Mouse (Mus musculus) limb, embryonic 15.5 days (tissue): ENCODE data around the gene Stambpl1. TPM values are rescaled to one million over a fixed set of nuclear protein-coding genes. Genes with fewer than 3 reads are reported as not detected.
A peak's percentile ranks its signal among the peaks of the same experiment; 100 is the strongest.

Experiments
- ATAC-seq: fragments of 200-750 bp; cut with Nextera tagmentation; 2 replicates; pipeline ENCODE4 v1.8.0; 2017; ENCODE audit warnings: low read depth, moderate TSS enrichment; ENCODE audit not compliant: insufficient number of reproducible peaks, low FRiP score, low TSS enrichment
- H3K27ac ChIP-seq: fragments of 300-500 bp; sonication (generic); 2 replicates; pipeline ENCODE4 v1.5.1; 2015; ENCODE audit warnings: moderate library complexity, mild to moderate bottlenecking, inconsistent platforms
- H3K27me3 ChIP-seq: fragments of 300-500 bp; sonication (generic); 2 replicates; pipeline ENCODE4 v1.6.1; 2015; ENCODE audit warnings: inconsistent platforms
- H3K36me3 ChIP-seq: fragments of 300-500 bp; sonication (generic); 2 replicates; pipeline ENCODE4 v1.6.1; 2015; ENCODE audit warnings: inconsistent platforms
- H3K4me1 ChIP-seq: fragments of 300-500 bp; sonication (generic); 2 replicates; pipeline ENCODE4 v1.6.1; 2015; ENCODE audit warnings: inconsistent platforms
- H3K4me2 ChIP-seq: fragments of 300-500 bp; sonication (generic); 2 replicates; pipeline ENCODE4 v1.6.1; 2015; ENCODE audit warnings: mild to moderate bottlenecking, inconsistent platforms
- H3K4me3 ChIP-seq: fragments of 300-500 bp; sonication (generic); 2 replicates; pipeline ENCODE4 v1.5.1; 2015; ENCODE audit warnings: mild to moderate bottlenecking, inconsistent platforms
- H3K9ac ChIP-seq: fragments of 300-500 bp; sonication (generic); 2 replicates; pipeline ENCODE4 v1.6.1; 2015; ENCODE audit warnings: inconsistent platforms
- H3K9me3 ChIP-seq: fragments of 300-500 bp; sonication (generic); 2 replicates; pipeline ENCODE4 v1.6.1; 2016; ENCODE audit warnings: inconsistent platforms
- WGBS: fragments of 180-500 bp; shearing (Covaris S2); methylation state at CpG from one replicate; pipeline ENCODE4 v1.1.7; 2015; 5-methylcytosine and 5-hydroxymethylcytosine counted together
- polyA plus RNA-seq: library from polyadenylated mRNA; unstranded; fragments of >200 nt; fragmentation: Nextera tagmentation; extraction: Ambion mirVana; gene quantifications from 2 replicates; pipeline ENCODE4 v1.2.1, GENCODE M21; 2015

Gene Stambpl1
- polyA plus RNA-seq, result 15.4 and 16.2 TPM in 2 replicates

- ATAC-seq, result peak; percentile 81
- Histone ChIP-seq H3K36me3 (no peaks in the 10 kb centered on the region), H3K4me2 (peak within 1 kb of the TSS; percentile 89), H3K4me3 (peak within 1 kb of the TSS; percentile 75), H3K4me1 (peaks cover 19% of the 10 kb centered on the region), H3K27ac (peak within 1 kb of the TSS; percentile 72), H3K9ac (peak within 1 kb of the TSS; percentile 72), H3K27me3 (0 out of 2 replicates have a peak, but pooled peaks cover 7% of the 10 kb centered on the region), H3K9me3 (no peaks in the 10 kb centered on the region)
- under 1% methylated on average over 61 of the region's 62 CpGs for WGBS
These were observed at the start of gene Stambpl1 for GRCm38 (mm10) chr19:34192008-34192963. Stambpl1 (plus strand) TSS chr19:34192229.

DNA sequence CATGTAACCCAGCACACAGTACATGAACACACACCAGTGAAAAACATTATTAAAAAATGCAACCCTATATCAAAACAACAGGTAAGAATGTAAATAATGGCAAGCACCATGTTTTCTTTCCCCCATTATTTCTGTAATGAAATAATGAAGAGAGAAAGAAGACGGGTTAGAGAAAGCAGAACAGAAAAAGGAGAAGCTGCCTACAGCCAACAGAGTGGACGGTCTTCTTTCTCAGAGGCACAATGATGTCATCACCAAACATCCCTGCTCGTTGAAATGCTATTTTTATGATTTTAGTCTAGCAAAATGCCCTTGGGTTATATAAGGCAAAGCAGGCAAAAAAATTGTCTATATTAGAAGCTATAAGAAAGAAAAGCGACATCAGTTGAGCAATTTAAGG, 43.6 kb upstream of the Stambpl1 start:
- Histone ChIP-seq H3K27me3 (no peaks in the 10 kb centered on the region), H3K4me1 (no peaks in the 10 kb centered on the region), H3K4me3 (no peak overlapping the region), H3K4me2 (no peak overlapping the region), H3K9ac (no peak overlapping the region), H3K27ac (no peak overlapping the region), H3K9me3 (no peaks in the 10 kb centered on the region), H3K36me3 (no peaks in the 10 kb centered on the region)
- WGBS, result 64% methylated on average over 4 of the region's 4 CpGs
- ATAC-seq, result no peak

- Histone ChIP-seq H3K9ac (no peak overlapping the region), H3K4me2 (no peak overlapping the region), H3K4me3 (no peak overlapping the region), H3K27me3 (no peaks in the 10 kb centered on the region), H3K4me1 (no peaks in the 10 kb centered on the region), H3K36me3 (no peaks in the 10 kb centered on the region), H3K9me3 (no peaks in the 10 kb centered on the region), H3K27ac (no peak overlapping the region)
- ATAC-seq, result no peak
- 79% methylated on average over 1 of the region's 1 CpGs for WGBS
These were observed 40.1 kb upstream of the Stambpl1 start for GRCm38 (mm10) chr19:34151909-34152308.

DNA sequence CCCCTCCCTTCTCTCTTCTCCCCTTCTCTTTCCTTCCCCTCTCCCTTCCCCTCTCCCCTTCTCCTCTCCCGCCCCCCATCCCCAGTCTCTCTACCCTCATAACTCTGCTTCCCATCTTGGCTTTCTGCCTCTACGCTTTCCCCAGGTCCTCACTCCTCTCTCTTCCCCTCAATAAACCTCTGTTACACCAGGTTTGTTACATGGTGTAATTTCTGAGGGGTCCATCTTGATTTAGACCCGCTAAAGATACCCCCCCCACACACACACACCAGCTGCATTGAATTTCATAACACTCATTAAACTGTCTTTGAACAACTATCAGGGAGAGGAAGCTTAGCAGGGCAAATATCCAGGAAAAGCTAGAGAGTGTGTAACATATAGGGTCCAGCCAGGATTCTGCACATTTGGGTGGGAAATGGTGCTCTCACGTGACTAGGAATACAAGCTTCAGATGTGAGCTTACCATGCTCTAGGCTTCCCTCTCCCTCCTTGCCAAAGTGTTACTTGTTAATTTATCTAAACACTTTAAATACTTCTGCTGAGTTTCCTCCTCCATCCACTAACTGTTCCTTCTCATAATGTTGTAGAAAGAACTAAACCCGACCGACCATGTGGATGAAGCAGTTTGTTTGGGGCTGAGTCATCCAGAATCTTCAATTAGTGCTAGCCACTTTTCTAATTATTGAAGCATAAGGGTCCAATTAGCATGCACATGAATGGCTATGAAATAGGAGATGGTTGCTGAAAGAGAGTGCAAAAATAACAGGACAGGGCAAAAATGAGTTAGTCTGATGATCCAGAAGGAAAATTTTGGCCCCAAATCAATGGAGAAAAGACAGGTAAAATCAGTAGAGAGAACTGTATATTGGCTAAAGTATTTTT, 38.5 kb upstream of the Stambpl1 start:
- H3K4me3 ChIP-seq, result no peak overlapping the region
- H3K27ac ChIP-seq, result no peak overlapping the region
- no peak overlapping the region for H3K4me2 ChIP-seq
- ATAC-seq, result peak; percentile 44; the same call in 1 of the 2 replicates
- no peak overlapping the region for H3K9ac ChIP-seq
- no peaks in the 10 kb centered on the region for H3K9me3 ChIP-seq
- H3K4me1 ChIP-seq, result no peaks in the 10 kb centered on the region
- no peaks in the 10 kb centered on the region for H3K36me3 ChIP-seq
- no peaks in the 10 kb centered on the region for H3K27me3 ChIP-seq
- 32% methylated on average over 6 of the region's 6 CpGs for WGBS

DNA sequence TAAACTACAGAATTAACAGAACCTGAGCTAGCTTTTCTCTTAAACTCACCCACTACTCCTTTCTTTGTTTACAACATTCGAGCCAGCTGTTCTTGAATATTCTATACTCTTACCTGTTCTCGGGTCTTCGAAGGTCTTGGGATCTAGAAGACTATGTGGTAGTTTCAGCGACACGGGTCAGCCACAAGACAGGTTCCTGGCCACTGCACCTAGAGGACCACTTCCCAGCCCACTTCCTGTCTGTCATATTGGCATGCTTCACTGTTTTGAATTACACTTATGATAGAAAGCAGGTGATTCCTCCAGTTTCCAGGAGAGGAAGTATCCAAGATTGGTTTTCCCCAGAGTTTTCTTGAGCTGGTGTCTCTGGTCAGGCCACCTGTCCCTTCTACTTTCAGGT, 29.3 kb upstream of the Stambpl1 start:
- Histone ChIP-seq H3K4me3 (no peak overlapping the region), H3K4me2 (no peak overlapping the region), H3K9me3 (no peaks in the 10 kb centered on the region), H3K9ac (no peak overlapping the region), H3K36me3 (no peaks in the 10 kb centered on the region), H3K27me3 (no peaks in the 10 kb centered on the region), H3K27ac (no peak overlapping the region), H3K4me1 (no peaks in the 10 kb centered on the region)
- ATAC-seq, result no peak
- WGBS, result 84% methylated on average over 5 of the region's 5 CpGs

- H3K27me3 ChIP-seq, result no peaks in the 10 kb centered on the region
- H3K9ac ChIP-seq, result no peak within 1 kb of the TSS
- no peaks in the 10 kb centered on the region for H3K4me1 ChIP-seq
- no peak within 1 kb of the TSS for H3K4me2 ChIP-seq
- H3K4me3 ChIP-seq, result no peak within 1 kb of the TSS
- ATAC-seq, result no peak
- 50% methylated on average over 5 of the region's 5 CpGs for WGBS
- no peaks in the 10 kb centered on the region for H3K36me3 ChIP-seq
- no peaks in the 10 kb centered on the region for H3K9me3 ChIP-seq
- no peak within 1 kb of the TSS for H3K27ac ChIP-seq
These were observed 26.1 kb upstream of the Stambpl1 start, which contains the start of gene Ankrd22 for GRCm38 (mm10) chr19:34165891-34166290. Ankrd22 (minus strand) TSS chr19:34166053.

GRCm38 (mm10) chr19:34166386-34166785, 25.6 kb upstream of the Stambpl1 start:
- Histone ChIP-seq H3K36me3 (no peaks in the 10 kb centered on the region), H3K27me3 (no peaks in the 10 kb centered on the region), H3K27ac (no peak overlapping the region), H3K9me3 (no peaks in the 10 kb centered on the region), H3K9ac (no peak overlapping the region), H3K4me3 (no peak overlapping the region), H3K4me2 (no peak overlapping the region), H3K4me1 (no peaks in the 10 kb centered on the region)
- ATAC-seq, result no peak
- 66% methylated on average over 4 of the region's 4 CpGs for WGBS

DNA sequence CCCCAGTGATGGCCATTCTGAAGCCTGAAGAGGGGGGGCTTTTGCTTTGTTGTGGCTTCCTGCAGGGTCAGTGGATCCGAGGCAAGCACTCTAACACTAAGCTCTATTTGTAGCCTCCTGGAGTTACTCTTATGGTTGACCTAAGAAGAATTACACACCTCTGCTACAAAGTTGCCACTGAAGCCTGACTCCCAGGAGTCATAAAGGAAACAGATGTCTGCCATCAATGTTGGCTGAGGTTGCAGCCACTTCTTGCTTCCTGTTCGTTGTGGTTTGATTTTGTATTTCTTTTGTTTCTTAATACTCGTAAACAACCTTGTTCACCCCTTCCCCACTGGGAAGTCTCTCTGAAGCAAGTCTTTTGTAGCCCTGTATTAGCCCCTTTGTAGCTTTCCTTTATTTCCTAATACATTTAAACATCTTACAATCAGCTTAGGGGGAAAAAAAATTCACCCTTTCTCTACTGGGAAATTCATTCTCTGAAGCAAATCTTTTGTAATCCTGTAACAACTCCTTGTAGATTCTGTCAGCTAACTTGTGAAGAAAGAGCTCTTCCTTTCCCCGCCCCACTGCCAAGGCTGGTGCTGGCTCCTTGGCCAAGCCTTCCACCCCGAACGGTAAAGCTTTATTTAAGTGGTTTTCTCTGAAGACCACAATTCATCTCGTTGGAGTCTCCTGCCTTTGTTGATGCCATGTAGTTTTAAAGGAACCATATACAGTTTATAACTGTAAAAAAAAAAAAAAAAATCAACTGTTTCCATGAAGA, 23.9 kb upstream of the Stambpl1 start:
- Histone ChIP-seq H3K4me2 (no peak overlapping the region), H3K36me3 (no peaks in the 10 kb centered on the region), H3K9me3 (no peaks in the 10 kb centered on the region), H3K4me1 (no peaks in the 10 kb centered on the region), H3K4me3 (no peak overlapping the region), H3K27ac (no peak overlapping the region), H3K27me3 (no peaks in the 10 kb centered on the region), H3K9ac (no peak overlapping the region)
- 46% methylated on average over 7 of the region's 7 CpGs for WGBS
- no peak for ATAC-seq

GRCm38 (mm10) chr19:34169121-34169520, 22.9 kb upstream of the Stambpl1 start:
- H3K4me1 ChIP-seq, result no peaks in the 10 kb centered on the region
- no peak for ATAC-seq
- H3K4me2 ChIP-seq, result no peak overlapping the region
- H3K9me3 ChIP-seq, result no peaks in the 10 kb centered on the region
- no peak overlapping the region for H3K4me3 ChIP-seq
- H3K36me3 ChIP-seq, result no peaks in the 10 kb centered on the region
- H3K27ac ChIP-seq, result no peak overlapping the region
- H3K9ac ChIP-seq, result no peak overlapping the region
- no peaks in the 10 kb centered on the region for H3K27me3 ChIP-seq

DNA sequence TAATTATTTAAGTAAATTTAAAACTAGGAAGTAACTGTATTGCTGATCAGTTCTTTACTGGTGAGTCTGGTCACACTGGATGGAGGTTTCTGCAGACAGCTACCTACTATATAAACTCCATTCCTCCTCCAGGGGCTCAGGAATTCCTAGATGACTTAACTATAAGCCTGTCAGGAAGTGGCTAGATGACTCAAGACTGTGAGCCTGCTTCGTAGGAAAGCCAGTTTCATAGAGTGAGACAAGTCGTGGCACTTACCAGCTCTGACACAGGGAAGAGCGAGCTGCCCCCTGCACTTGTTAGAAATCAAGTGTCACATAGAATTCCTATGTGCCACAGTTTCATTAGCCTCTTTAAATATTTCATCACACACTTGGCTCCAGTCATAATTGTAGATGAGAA, 20.9 kb upstream of the Stambpl1 start:
- Histone ChIP-seq H3K4me2 (no peak overlapping the region), H3K27me3 (no peaks in the 10 kb centered on the region), H3K4me1 (no peaks in the 10 kb centered on the region), H3K36me3 (no peaks in the 10 kb centered on the region), H3K9me3 (no peaks in the 10 kb centered on the region), H3K9ac (no peak overlapping the region), H3K4me3 (no peak overlapping the region), H3K27ac (no peak overlapping the region)
- 41% methylated on average over 3 of the region's 3 CpGs for WGBS
- ATAC-seq, result no peak

GRCm38 (mm10) chr19:34174004-34174403, 18.0 kb upstream of the Stambpl1 start:
- Histone ChIP-seq H3K4me3 (no peak overlapping the region), H3K4me2 (no peak overlapping the region), H3K9ac (no peak overlapping the region), H3K9me3 (no peaks in the 10 kb centered on the region), H3K27ac (no peak overlapping the region), H3K27me3 (no peaks in the 10 kb centered on the region), H3K4me1 (no peaks in the 10 kb centered on the region), H3K36me3 (no peaks in the 10 kb centered on the region)
- WGBS, result 33% methylated on average over 3 of the region's 3 CpGs
- no peak for ATAC-seq
